Mouse (Mus musculus) bone marrow, adult 2 months (tissue): ENCODE data around the gene Dcaf10.

Experiments used
- CTCF ChIP-seq: fragments of 200-500 bp; IDR thresholded peaks from 2 replicates; pipeline ENCODE4 v1.5.1; 2011; ENCODE audit warnings: low read length, control low read depth; ENCODE audit not compliant: control insufficient read depth, insufficient read depth
- POLR2A ChIP-seq: fragments of 200-500 bp; IDR thresholded peaks from 2 replicates; pipeline ENCODE4 v1.6.1; 2011; ENCODE audit warnings: low read depth, mild to moderate bottlenecking, control low read depth, low read length, borderline replicate concordance; ENCODE audit not compliant: control insufficient read depth

DNA sequence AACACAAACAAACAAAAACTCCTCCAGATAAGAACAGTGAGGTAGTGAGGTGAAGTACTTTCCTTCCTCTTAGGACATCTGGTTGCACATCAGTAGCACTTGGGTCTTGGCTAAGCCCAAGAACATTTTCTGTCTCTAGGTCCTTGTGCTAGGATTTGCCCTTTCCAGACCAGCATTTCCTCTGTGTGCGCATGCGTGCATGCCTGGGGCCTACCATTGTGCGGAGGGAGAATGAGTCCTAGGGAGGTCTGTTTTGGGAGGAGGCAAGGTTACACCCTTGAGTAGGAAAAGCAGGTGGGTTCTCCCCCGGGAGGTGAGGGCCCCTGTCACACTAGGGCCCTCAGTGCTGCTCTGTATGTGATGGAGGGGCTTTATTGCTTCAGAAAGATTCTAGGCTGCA lies 77.2 kb downstream of the Dcaf10 start:
- no peak for TF ChIP-seq POLR2A
- TF ChIP-seq CTCF = no peak
